Mouse (Mus musculus) liver, embryonic 16.5 days (tissue): ENCODE measurements around the gene Ppil1. TPM values are rescaled to one million over a fixed set of nuclear protein-coding genes. Genes with fewer than 3 reads are reported as not detected.
"Not testable (repeated sequence)": the region's sequence is repeated elsewhere in the genome, so short reads cannot be mapped to it uniquely, and the experiment has no call there.

Experiments used
- ATAC-seq: fragments of 200-750 bp; cut with Nextera tagmentation; 2 replicates; pipeline ENCODE4 v1.8.0; 2017; ENCODE audit warnings: low read depth, mild to moderate bottlenecking, moderate number of reproducible peaks, moderate library complexity
- H3K27ac ChIP-seq: fragments of 300-500 bp; sonication (generic); 2 replicates; pipeline ENCODE4 v1.5.1; 2014; ENCODE audit warnings: mild to moderate bottlenecking, low read length
- H3K27me3 ChIP-seq: fragments of 300-500 bp; sonication (generic); 2 replicates; pipeline ENCODE4 v1.6.1; 2014; ENCODE audit warnings: low read depth, low read length, mixed read lengths; ENCODE audit not compliant: control insufficient read depth, insufficient read depth
- H3K36me3 ChIP-seq: fragments of 300-500 bp; sonication (generic); 2 replicates; pipeline ENCODE4 v1.6.1; 2014; ENCODE audit warnings: mild to moderate bottlenecking; ENCODE audit not compliant: control insufficient read depth, insufficient read depth
- H3K4me1 ChIP-seq: fragments of 300-500 bp; sonication (generic); 2 replicates; pipeline ENCODE4 v1.6.1; 2014; ENCODE audit warnings: low read depth, low read length, mixed read lengths; ENCODE audit not compliant: control insufficient read depth
- H3K4me2 ChIP-seq: fragments of 300-500 bp; sonication (generic); 2 replicates; pipeline ENCODE4 v1.6.1; 2014; ENCODE audit warnings: low read depth, low read length, mixed read lengths
- H3K4me3 ChIP-seq: fragments of 300-500 bp; sonication (generic); 2 replicates; pipeline ENCODE4 v1.5.1; 2014; ENCODE audit warnings: low read depth, mild to moderate bottlenecking, low read length
- H3K9ac ChIP-seq: fragments of 300-500 bp; sonication (generic); 2 replicates; pipeline ENCODE4 v1.6.1; 2014; ENCODE audit warnings: low read depth, low read length
- H3K9me3 ChIP-seq: fragments of 300-500 bp; sonication (generic); replicated peaks from 2 replicates; pipeline ENCODE4 v1.6.1; 2016; ENCODE audit warnings: low read length; ENCODE audit not compliant: control insufficient read depth
- WGBS: fragments of 180-500 bp; shearing (Covaris S2); extraction: QIAGEN DNeasy Blood & Tissue Kit; methylation state at CpG from one replicate; pipeline ENCODE4 v1.1.7; 2014; ENCODE audit not compliant: insufficient replicate concordance; 5-methylcytosine and 5-hydroxymethylcytosine counted together
- polyA plus RNA-seq: library from polyadenylated mRNA; unstranded; fragments of >200 nt; fragmentation: Nextera tagmentation; extraction: Ambion mirVana; gene quantifications from 2 replicates; pipeline ENCODE4 v1.2.1, GENCODE M21; 2015

Ppil1 gene
- polyA plus RNA-seq, 1 experiment from 2014 or later, result 70.1 TPM

DNA sequence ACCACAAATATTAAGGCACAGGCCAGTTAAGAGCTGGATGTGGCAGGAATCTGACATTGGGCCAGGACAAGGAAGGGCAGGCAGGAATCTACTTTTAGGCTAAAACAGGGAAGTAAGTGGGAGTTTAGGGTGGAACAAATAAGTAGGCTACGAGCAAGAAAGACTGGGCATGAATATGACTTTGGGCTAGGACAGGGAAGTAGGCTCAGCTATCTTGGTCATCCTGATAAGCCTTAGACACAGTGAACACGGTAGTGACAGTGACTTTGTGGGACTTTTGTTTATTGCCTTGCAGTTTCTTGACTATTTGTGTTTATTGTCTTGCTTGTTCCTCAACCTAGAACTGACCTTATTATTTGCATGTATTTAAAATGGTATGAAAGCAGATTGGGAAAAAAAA lies 10.8 kb downstream of the Ppil1 start:
- H3K4me2 ChIP-seq, result no peak overlapping the region
- peaks cover 35% of the 10 kb centered on the region for H3K36me3 ChIP-seq
- H3K27me3 ChIP-seq, result no peaks in the 10 kb centered on the region
- peaks cover 10% of the 10 kb centered on the region for H3K4me1 ChIP-seq
- ATAC-seq, result no peak
- H3K4me3 ChIP-seq, result no peak overlapping the region
- WGBS, result 41% methylated on average over 2 of the region's 2 CpGs
- H3K9ac ChIP-seq, result no peak overlapping the region
- no peaks in the 10 kb centered on the region for H3K9me3 ChIP-seq
- no peak overlapping the region for H3K27ac ChIP-seq

DNA sequence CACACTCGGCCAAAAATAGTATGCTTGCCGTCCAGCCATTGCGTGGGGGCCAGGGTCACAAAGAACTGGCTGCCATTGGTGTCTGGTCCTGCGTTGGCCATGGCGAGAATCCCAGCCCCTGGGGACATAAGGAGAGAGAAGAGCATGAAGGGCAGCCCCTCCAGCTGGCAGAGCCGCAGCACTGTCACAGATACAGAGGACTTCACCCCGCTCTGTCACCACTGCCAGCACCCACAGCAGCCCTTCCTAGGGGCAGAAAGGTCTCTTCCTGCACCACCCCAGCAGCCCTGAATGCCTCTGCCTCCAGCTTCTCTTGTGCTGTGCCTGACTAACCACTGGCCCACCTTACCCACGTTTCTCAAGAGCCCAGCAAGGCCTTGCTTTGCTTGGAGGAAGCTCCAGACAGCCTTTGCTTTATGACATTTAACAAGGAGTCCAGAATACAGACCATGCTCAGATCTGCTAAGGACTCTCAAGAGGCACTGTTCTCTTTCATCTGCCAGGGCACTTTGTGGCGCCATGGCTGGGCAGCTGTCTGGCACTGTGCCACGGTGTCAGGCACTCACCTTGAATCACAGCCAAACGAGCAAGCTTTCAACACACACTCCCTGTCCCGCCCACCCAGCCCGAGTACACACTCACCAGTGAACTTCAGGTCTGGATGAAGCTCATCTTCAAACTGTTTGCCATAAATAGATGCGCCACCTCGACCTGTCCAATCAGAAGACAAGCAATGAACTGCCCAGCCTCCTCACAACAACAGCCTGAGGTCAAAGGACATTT lies 12.2 kb downstream of the Ppil1 start:
- Histone ChIP-seq H3K36me3 (peaks cover 24% of the 10 kb centered on the region), H3K4me1 (peaks cover 5% of the 10 kb centered on the region), H3K9ac (no peak overlapping the region), H3K27ac (peak overlapping the region; percentile 59; the same call in 1 of the 2 replicates), H3K4me3 (no peak overlapping the region), H3K4me2 (no peak overlapping the region), H3K9me3 (no peaks in the 10 kb centered on the region), H3K27me3 (no peaks in the 10 kb centered on the region)
- WGBS, result 78% methylated on average over 15 of the region's 15 CpGs
- ATAC-seq, result peak; percentile 78

DNA sequence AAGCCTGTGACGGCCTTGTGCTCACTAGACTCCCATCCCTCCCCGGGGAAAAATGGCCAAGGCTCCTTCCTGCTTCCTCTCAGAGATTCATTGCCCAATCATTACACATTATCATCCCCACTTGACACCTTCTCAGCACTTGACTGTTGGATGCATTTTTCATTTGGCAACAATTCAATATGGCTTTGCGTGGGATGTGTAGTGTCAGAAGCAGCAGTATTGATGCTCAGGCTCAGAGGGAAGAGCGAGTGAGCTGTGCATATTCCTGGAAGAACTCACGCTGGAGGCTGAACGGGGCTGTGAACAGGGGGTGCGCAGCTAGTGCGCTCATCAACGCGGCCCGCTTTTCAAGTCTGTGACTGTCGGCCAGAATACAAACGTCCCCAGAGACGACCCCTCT lies 13.0 kb downstream of the Ppil1 start:
- 79% methylated on average over 14 of the region's 14 CpGs for WGBS
- not testable (repeated sequence) for ATAC-seq, H3K9me3 ChIP-seq, H3K4me2 ChIP-seq, H3K27ac ChIP-seq, H3K27me3 ChIP-seq, H3K4me1 ChIP-seq, H3K9ac ChIP-seq, H3K4me3 ChIP-seq
- H3K36me3 ChIP-seq, result peaks cover 24% of the 10 kb centered on the region

DNA sequence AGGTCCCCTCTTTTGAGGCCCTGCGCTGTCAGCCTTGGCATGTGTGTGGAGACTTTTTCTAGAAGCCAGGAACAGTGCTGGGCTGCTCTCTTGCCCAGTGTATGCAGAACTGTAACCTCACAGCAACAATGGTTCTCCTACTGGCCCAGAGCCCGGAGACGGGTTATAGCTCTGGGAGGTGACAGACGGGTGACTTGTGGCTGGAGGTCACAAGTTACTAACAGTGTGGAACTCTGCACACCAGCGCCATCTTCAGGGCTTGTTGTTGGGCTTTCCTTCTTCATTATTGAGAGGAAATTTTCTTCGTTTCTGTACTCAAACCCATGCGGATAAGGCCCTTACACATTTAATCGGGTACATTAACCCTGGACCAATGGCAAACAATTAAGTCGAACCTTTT lies 14.5 kb downstream of the Ppil1 start:
- Histone ChIP-seq H3K9me3 (no peaks in the 10 kb centered on the region), H3K27ac (no peak overlapping the region), H3K9ac (no peak overlapping the region), H3K4me1 (peaks cover 5% of the 10 kb centered on the region), H3K4me3 (no peak overlapping the region), H3K36me3 (peaks cover 21% of the 10 kb centered on the region), H3K27me3 (no peaks in the 10 kb centered on the region), H3K4me2 (no peak overlapping the region)
- 58% methylated on average over 9 of the region's 9 CpGs for WGBS
- ATAC-seq, result no peak

DNA sequence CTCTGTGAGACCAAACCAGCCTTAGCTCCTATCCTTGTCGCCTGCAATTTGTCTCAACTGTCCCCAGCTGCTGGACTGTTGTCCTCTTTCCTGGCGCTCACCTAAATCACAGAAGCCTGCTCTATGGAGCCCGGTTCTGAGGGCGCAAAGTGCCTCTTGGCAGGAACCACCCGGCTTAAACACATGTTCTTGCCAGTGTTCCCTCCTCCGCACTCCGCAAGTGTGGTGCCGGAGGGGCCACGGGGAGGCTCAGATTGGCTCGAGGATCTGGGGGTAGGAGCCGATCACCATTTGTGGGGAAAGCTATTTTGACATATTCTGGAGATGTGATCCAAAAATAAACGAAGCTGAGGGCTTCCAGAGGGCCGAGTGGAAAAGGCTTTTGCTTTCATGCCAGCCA lies 16.1 kb downstream of the Ppil1 start:
- WGBS, result 77% methylated on average over 13 of the region's 13 CpGs
- H3K27me3 ChIP-seq, result 0 out of 2 replicates have a peak, but pooled peaks cover 5% of the 10 kb centered on the region
- H3K9ac ChIP-seq, result no peak overlapping the region
- peaks cover 5% of the 10 kb centered on the region for H3K4me1 ChIP-seq
- peaks cover 17% of the 10 kb centered on the region for H3K36me3 ChIP-seq
- H3K9me3 ChIP-seq, result no peaks in the 10 kb centered on the region
- no peak for ATAC-seq
- H3K4me3 ChIP-seq, result no peak overlapping the region
- no peak overlapping the region for H3K27ac ChIP-seq
- H3K4me2 ChIP-seq, result no peak overlapping the region

DNA sequence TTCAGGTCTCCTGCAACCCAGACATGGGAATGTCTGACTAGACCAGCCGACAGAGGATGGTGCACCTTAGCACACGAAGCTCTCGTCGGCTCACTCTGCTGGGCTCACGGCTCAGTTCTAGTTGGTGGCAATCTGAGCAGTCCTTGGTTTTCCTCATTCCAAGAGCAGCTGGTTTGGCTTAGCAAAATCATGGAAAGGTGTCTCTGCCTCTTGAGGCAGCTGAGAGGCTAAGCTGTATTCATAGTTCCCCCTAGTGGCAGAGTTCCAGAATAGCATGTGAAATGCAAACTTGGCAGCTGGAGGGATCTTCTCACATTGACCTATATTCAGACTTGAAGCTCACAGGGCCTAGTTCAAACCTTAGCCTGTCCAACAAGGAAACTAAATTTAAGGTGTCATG lies 17.4 kb downstream of the Ppil1 start:
- 39% methylated on average over 5 of the region's 5 CpGs for WGBS
- no peak for ATAC-seq
- H3K4me2 ChIP-seq, result no peak overlapping the region

DNA sequence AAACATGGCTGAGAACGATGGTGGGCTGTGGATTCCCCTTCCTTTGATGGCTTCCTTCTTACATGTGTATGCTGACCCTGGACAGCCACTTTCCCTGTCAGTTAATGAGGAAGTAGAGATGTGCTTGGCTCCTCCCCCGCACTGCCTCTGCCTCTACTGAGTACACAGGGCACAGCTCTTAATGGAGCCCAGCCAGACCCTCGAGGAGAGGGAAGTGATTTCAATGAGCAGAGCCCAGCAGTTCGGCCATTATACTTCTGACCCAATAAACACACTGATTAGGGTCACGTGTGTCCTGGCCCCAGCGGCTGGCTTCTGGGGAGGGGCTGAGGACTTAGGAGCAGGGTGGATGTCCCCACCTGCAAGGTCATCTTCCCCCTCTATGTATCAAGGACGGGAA lies 18.3 kb downstream of the Ppil1 start:
- H3K4me3 ChIP-seq, result no peak overlapping the region
- peaks cover 8% of the 10 kb centered on the region for H3K36me3 ChIP-seq
- 25% methylated on average over 7 of the region's 7 CpGs for WGBS
- 0 out of 2 replicates have a peak, but pooled peaks cover 5% of the 10 kb centered on the region for H3K27me3 ChIP-seq
- no peaks in the 10 kb centered on the region for H3K9me3 ChIP-seq
- no peak overlapping the region for H3K4me2 ChIP-seq
- no peaks in the 10 kb centered on the region for H3K4me1 ChIP-seq
- H3K27ac ChIP-seq, result no peak overlapping the region
- ATAC-seq, result no peak
- no peak overlapping the region for H3K9ac ChIP-seq

More for the DNA sequence above, 17.4 kb downstream of the Ppil1 start:
- no peak overlapping the region for H3K4me3 ChIP-seq
- no peaks in the 10 kb centered on the region for H3K9me3 ChIP-seq
- 0 out of 2 replicates have a peak, but pooled peaks cover 5% of the 10 kb centered on the region for H3K27me3 ChIP-seq
- peaks cover 3% of the 10 kb centered on the region for H3K4me1 ChIP-seq
- peaks cover 14% of the 10 kb centered on the region for H3K36me3 ChIP-seq
- no peak overlapping the region for H3K9ac ChIP-seq
- no peak overlapping the region for H3K27ac ChIP-seq

DNA sequence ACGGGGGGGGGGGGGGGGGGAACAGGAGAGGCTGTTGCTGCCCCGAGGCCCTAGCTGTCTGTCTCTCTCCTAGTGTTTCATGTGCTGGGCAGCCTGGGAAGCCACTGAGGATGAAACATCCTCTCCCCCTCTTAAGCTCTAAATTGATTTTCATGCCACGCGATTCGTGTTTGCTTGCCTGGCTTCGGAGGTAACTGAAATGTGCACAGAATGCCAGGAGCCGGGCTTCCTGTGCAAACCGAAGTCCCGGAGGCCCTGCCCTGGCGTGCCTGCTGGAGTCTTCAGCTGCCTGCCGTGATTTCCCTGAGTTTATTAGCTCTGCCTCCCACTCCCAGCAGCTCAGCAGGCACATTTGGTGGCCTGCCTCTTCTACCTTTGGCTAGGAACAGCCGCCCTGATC lies 19.1 kb downstream of the Ppil1 start:
- H3K27ac ChIP-seq, result no peak overlapping the region
- H3K27me3 ChIP-seq, result peaks cover 5% of the 10 kb centered on the region; the same call in 1 of the 2 replicates
- 0 out of 2 replicates have a peak, but pooled peaks cover under 1% of the 10 kb centered on the region for H3K36me3 ChIP-seq
- WGBS, result 48% methylated on average over 11 of the region's 12 CpGs
- no peaks in the 10 kb centered on the region for H3K4me1 ChIP-seq
- no peaks in the 10 kb centered on the region for H3K9me3 ChIP-seq
- no peak overlapping the region for H3K9ac ChIP-seq
- ATAC-seq, result no peak
- H3K4me2 ChIP-seq, result no peak overlapping the region
- no peak overlapping the region for H3K4me3 ChIP-seq

DNA sequence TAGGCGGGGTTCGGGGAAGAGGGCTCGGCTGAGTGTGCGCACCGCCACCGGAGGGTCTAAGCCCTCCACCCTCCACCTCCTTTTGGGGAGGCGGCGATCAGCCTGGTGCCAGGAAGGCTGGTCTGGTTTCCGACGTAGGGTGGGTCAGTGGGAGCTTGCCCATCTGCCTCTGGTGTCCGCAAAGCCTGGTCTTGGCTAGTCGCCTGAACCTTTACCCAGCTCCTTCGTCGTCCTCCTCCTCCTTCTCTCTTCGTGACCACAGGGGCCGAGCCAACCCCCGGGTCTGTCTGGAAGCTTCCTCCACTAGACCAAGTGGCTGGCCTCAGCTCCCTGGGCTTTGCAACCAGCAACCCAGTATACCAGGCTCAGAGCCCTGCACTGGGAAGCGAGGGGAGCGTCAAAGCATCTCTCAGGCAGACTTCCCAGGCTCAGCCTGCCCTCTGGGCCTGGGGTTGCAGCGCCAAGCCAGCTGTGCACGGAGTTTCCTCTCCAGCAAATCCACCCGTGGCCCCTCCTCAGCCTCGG lies 25.5 kb downstream of the Ppil1 start:
- no peak overlapping the region for H3K9ac ChIP-seq
- H3K27me3 ChIP-seq, result peaks cover 41% of the 10 kb centered on the region
- H3K27ac ChIP-seq, result no peak overlapping the region
- no peak for ATAC-seq
- H3K4me2 ChIP-seq, result peak overlapping the region; percentile 65
- H3K36me3 ChIP-seq, result no peaks in the 10 kb centered on the region
- WGBS, result 4% methylated on average over 23 of the region's 23 CpGs
- H3K4me1 ChIP-seq, result no peaks in the 10 kb centered on the region; the same call in none of the 2 replicates
- no peaks in the 10 kb centered on the region for H3K9me3 ChIP-seq
- peak overlapping the region; percentile 53 for H3K4me3 ChIP-seq
